Mouse (Mus musculus): ENCODE data around the gene Sdhc. TPM values are rescaled to one million over a fixed set of nuclear protein-coding genes. Genes with fewer than 3 reads are reported as not detected.
A peak's percentile ranks its signal among the peaks of the same experiment; 100 is the strongest.

Gene Sdhc
- total and polyA plus RNA-seq, 3 experiments, result 1,025 to 1,288 (median 1,087) TPM

DNA sequence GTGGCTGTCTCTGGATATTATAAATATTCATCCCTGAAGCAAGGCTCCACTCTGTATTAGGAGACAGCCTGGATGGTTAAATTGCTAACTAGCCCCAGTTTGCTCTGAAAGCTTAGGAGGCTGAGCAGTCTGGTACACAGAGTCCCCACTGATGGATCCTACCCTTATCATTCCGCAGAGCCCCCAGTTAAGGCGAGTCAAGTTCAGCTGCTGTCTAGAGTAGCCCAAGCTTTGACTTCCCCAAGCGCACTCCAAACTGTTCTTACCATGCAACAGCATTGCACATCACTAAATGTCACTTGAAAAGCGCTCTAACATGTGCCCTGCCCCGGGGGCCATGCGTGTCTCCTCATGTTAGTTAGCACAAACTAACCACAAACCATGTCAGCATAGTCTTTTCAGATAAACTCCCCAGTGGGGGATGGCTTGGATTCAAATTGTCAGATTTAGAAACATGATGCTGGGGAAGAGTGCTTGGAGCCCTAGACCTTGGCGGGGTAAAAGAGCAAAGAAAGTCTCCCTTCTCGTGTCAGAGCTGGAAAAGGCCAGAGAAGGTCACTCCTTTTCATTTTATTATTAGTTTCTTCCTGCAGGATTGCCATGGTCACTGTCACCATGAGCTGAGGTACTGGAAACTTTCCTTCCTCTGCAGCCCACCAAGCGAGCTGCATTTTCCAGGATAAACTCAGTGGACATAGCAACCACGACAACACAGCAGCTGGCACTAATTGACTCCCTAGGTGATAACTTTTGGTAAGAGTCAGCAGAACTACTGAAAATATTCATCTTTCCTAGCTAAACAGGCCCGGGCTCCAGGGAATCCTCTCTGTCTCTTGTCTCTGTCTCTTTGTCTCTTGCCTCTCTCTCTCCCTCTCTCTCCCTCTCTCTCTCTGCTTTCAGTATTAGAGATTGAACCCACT is 43.8 kb upstream of the Sdhc start:
- Histone ChIP-seq H3K27ac (peak overlapping the region; percentile 69), H3K4me3 (peak overlapping the region; percentile 42), H3K27me3 (ENCODE audit: control insufficient read depth, insufficient read depth, low read length) (0 out of 2 replicates have a peak, but pooled peaks cover 1% of the 10 kb centered on the region), H3K4me1 (ENCODE audit: control insufficient read depth, insufficient read depth, low read length) (peaks cover 9% of the 10 kb centered on the region), H3K79me2 (replicated peaks; ENCODE audit: control insufficient read depth, insufficient read depth, low read length) (peaks cover 2% of the 10 kb centered on the region; the same call in 1 of the 2 replicates), H3K36me3 (ENCODE audit: control insufficient read depth, insufficient read depth, low read length) (no peaks in the 10 kb centered on the region), H3K9ac (ENCODE audit: low read depth, low read length) (peak overlapping the region; percentile 90)
- intact Hi-C loops (cut with DNase I), result loop anchor here (2.0 kb wide), 2 partner anchors 27 to 29 kb away; no protein-coding TSS in a partner anchor
- WGBS, result 38% methylated on average over 11 of the region's 11 CpGs
- no peak for DNase-seq
- no peak for TF ChIP-seq EP300 (IDR thresholded peaks at IDR 0.05; ENCODE audit: insufficient read depth, low read depth, low read length)
- TF ChIP-seq POLR2A (IDR thresholded peaks at IDR 0.05; ENCODE audit: insufficient read depth, low read depth, low read length), result no peak
- TF ChIP-seq CTCF (IDR thresholded peaks at IDR 0.05), result no peak

DNA sequence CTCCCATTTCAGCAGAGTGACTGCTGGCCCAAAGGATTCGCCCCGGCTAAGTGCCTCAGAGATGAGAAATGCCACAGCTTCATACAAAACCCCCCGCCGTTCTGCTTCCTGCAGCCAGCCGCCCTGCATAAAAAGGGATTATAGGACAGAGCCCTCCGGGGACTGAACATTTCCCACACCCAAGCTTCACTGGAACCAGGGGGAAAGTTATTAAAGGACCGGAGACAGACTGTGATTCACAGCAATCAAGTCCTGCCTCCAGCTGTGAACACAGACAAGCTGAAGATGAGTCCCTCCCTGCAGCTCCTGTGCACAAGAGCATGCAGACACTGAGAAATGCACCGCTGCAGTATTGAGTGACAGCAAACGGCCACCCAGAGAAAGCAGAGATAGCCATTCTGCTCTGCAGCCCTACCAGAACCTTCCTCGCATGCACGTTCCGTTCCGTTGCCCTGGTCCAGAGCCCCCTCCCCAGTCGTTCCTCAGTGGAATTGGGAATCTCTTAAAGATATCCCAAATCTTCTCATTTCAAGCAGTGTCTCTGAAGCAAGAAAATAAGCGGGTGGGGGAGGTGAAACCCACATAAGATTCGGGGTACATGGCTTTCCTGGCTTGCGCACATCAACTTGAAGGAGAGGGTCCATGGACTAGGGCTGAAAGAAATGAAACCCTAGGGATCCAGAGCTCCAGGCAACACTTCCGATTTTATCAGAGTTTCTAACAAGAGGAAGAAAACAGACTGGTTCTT is 42.9 kb upstream of the Sdhc start:
- Histone ChIP-seq H3K27ac (peak overlapping the region; percentile 69), H3K9ac (ENCODE audit: low read depth, low read length) (peak overlapping the region; percentile 61), H3K79me2 (replicated peaks; ENCODE audit: control insufficient read depth, insufficient read depth, low read length) (peaks cover 2% of the 10 kb centered on the region; the same call in 1 of the 2 replicates), H3K27me3 (ENCODE audit: control insufficient read depth, insufficient read depth, low read length) (0 out of 2 replicates have a peak, but pooled peaks cover 1% of the 10 kb centered on the region), H3K36me3 (ENCODE audit: control insufficient read depth, insufficient read depth, low read length) (no peaks in the 10 kb centered on the region), H3K4me1 (ENCODE audit: control insufficient read depth, insufficient read depth, low read length) (peaks cover 11% of the 10 kb centered on the region), H3K4me3 (peak overlapping the region; percentile 42)
- TF ChIP-seq EP300 (IDR thresholded peaks at IDR 0.05; ENCODE audit: insufficient read depth, low read depth, low read length) (no peak), POLR2A (IDR thresholded peaks at IDR 0.05; ENCODE audit: insufficient read depth, low read depth, low read length) (no peak), CTCF (IDR thresholded peaks at IDR 0.05) (no peak)
- intact Hi-C loops (cut with DNase I), result loop anchor here (2.0 kb wide), 1 partner anchor 28 kb away; no protein-coding TSS in a partner anchor
- WGBS, result 8% methylated on average over 18 of the region's 18 CpGs
- peak; percentile 25 to 43 for DNase-seq

DNA sequence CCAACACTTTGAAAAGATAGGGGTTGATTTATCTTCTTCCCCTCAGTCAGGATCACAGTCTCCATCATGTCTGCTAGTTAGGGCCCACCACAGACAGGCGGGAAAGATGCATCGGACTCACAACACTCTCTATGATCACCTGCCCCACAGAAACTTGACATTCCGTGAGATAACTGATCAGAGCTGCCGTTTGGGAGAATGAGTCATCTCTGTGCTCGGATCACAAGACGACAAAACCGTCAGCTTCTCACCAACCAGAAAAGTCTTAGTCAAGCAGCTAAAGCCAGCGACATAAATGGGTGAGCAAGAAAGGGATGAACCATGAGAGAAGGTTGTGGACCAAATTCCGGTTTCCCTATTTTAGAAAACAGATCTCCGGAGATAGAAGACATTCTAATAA is 41.9 kb upstream of the Sdhc start:
- peak overlapping the region; percentile 42; the same call in 1 of the 2 replicates for H3K4me3 ChIP-seq
- no peaks in the 10 kb centered on the region for H3K36me3 ChIP-seq (ENCODE audit: control insufficient read depth, insufficient read depth, low read length)
- no peak overlapping the region for H3K9ac ChIP-seq (ENCODE audit: low read depth, low read length)
- H3K4me1 ChIP-seq (ENCODE audit: control insufficient read depth, insufficient read depth, low read length), result peaks cover 15% of the 10 kb centered on the region
- TF ChIP-seq CTCF (IDR thresholded peaks at IDR 0.05) (no peak), EP300 (IDR thresholded peaks at IDR 0.05; ENCODE audit: insufficient read depth, low read depth, low read length) (no peak), POLR2A (IDR thresholded peaks at IDR 0.05; ENCODE audit: insufficient read depth, low read depth, low read length) (no peak)
- no peak for DNase-seq
- peak overlapping the region; percentile 69; the same call in 1 of the 2 replicates for H3K27ac ChIP-seq
- peaks cover 3% of the 10 kb centered on the region; the same call in 1 of the 2 replicates for H3K79me2 ChIP-seq (replicated peaks; ENCODE audit: control insufficient read depth, insufficient read depth, low read length)
- intact Hi-C loops (cut with DNase I), result loop anchor here (2.0 kb wide), 1 partner anchor 27 kb away; no protein-coding TSS in a partner anchor
- 59% methylated on average over 10 of the region's 10 CpGs for WGBS
- 0 out of 2 replicates have a peak, but pooled peaks cover 1% of the 10 kb centered on the region for H3K27me3 ChIP-seq (ENCODE audit: control insufficient read depth, insufficient read depth, low read length)

DNA sequence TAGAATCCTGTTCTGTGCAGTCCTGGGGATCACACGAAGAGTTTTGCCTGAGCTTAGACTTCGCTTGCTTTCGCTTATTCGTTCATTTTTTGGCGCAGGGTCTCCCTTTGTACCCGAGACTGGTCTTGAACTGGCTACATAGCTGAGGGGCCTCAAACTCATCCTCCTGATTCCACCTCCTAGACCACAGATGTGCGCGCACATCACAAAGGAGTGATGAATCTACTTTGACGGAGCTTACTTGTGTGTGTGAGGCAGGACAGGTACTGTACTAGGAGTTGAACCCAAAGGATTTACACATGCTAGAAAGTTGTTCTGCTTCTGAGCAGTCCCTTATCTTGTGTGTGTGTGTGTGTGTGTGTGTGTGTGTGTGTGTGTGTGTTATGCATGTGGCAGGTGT is 40.4 kb upstream of the Sdhc start:
- Histone ChIP-seq H3K4me1 (ENCODE audit: control insufficient read depth, insufficient read depth, low read length) (peaks cover 16% of the 10 kb centered on the region), H3K4me3 (no peak overlapping the region), H3K27me3 (ENCODE audit: control insufficient read depth, insufficient read depth, low read length) (0 out of 2 replicates have a peak, but pooled peaks cover under 1% of the 10 kb centered on the region), H3K27ac (peak overlapping the region; percentile 82), H3K79me2 (replicated peaks; ENCODE audit: control insufficient read depth, insufficient read depth, low read length) (peaks cover 3% of the 10 kb centered on the region; the same call in 1 of the 2 replicates), H3K9ac (ENCODE audit: low read depth, low read length) (no peak overlapping the region), H3K36me3 (ENCODE audit: control insufficient read depth, insufficient read depth, low read length) (peaks cover 2% of the 10 kb centered on the region; the same call in 1 of the 2 replicates)
- TF ChIP-seq CTCF (IDR thresholded peaks at IDR 0.05) (no peak), POLR2A (IDR thresholded peaks at IDR 0.05; ENCODE audit: insufficient read depth, low read depth, low read length) (no peak), EP300 (IDR thresholded peaks at IDR 0.05; ENCODE audit: insufficient read depth, low read depth, low read length) (no peak)
- no peak for DNase-seq
- 96% methylated on average over 9 of the region's 9 CpGs for WGBS
- intact Hi-C loops (cut with DNase I), result no loop called here

DNA sequence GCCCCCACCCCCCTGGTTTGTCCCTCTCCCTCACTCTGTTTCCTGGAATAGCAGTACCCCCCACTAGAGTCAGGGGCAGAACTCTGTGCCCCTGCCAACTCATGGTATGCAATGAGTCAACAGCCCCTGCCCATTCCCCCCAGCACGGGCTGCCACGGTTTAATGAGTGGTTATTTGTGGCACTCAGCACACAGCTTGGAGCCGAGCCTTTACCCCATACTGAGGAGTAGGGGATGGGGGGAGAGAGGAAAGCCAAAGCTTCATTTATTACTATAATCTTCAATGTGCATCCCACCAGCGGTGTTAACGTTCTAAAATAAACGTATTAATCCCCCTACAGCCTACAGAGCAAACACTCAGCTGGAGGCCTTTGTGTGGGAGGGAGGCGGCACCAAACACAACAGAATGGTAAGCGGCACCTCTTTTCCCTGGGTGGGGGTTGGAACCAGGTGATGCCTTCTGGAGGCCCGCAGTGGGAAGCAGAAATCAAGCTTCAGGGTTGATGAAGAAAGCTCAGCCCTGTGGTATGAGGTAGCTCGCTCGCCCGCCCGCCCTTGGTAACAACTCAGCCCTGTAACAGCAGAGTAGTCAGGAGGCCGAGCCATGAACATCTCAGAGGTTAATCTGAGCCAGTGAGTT is 39.2 kb upstream of the Sdhc start:
- peaks cover 22% of the 10 kb centered on the region for H3K4me1 ChIP-seq (ENCODE audit: control insufficient read depth, insufficient read depth, low read length)
- peaks cover 2% of the 10 kb centered on the region; the same call in 1 of the 2 replicates for H3K79me2 ChIP-seq (replicated peaks; ENCODE audit: control insufficient read depth, insufficient read depth, low read length)
- peaks cover 2% of the 10 kb centered on the region; the same call in 1 of the 2 replicates for H3K36me3 ChIP-seq (ENCODE audit: control insufficient read depth, insufficient read depth, low read length)
- intact Hi-C loops (cut with DNase I), result no loop called here
- WGBS, result 56% methylated on average over 14 of the region's 14 CpGs
- TF ChIP-seq EP300 (IDR thresholded peaks at IDR 0.05; ENCODE audit: insufficient read depth, low read depth, low read length), result 0 out of 2 replicates have a peak, but pooled peaks have one; percentile 23
- no peak for TF ChIP-seq POLR2A (IDR thresholded peaks at IDR 0.05; ENCODE audit: insufficient read depth, low read depth, low read length)
- H3K27ac ChIP-seq, result peak overlapping the region; percentile 82
- H3K4me3 ChIP-seq, result 0 out of 2 replicates have a peak overlapping the region, but pooled peaks have one; percentile 1
- H3K27me3 ChIP-seq (ENCODE audit: control insufficient read depth, insufficient read depth, low read length), result no peaks in the 10 kb centered on the region
- peak; percentile 20 to 38 for DNase-seq
- H3K9ac ChIP-seq (ENCODE audit: low read depth, low read length), result peak overlapping the region; percentile 66

All from heart, adult 2 months (tissue).